Mouse (Mus musculus) frontal cortex, adult 2 months (tissue): ENCODE results near the gene Tspan7. TPM values are rescaled to one million over a fixed set of nuclear protein-coding genes. Genes with fewer than 3 reads are reported as not detected.
A peak's percentile ranks its signal among the peaks of the same experiment; 100 is the strongest.

ENCODE experiments used
- DNase-seq, 2 experiments: peaks; one replicate each; pipeline ENCODE4 v3.0.0; 2022; ENCODE audit warnings: low spot score in 1 of 2; ENCODE audit errors: extremely low spot score in 1 of 2
- polyA plus RNA-seq: library from polyadenylated mRNA; depleted of rRNA; stranded (reverse); fragments of >200 nt; gene quantifications from 2 replicates; pipeline ENCODE4 v1.2.3, GENCODE M21; 2012; rRNA removed

Tspan7 gene
- polyA plus RNA-seq, 1 experiment, result 1,738 TPM

GRCm38 (mm10) chrX:10539482-10540166 lies 54.7 kb downstream of the Tspan7 start:
- no peak for DNase-seq

- no peak for DNase-seq
Observed at GRCm38 (mm10) chrX:10546840-10547239, 61.9 kb downstream of the Tspan7 start.

DNA sequence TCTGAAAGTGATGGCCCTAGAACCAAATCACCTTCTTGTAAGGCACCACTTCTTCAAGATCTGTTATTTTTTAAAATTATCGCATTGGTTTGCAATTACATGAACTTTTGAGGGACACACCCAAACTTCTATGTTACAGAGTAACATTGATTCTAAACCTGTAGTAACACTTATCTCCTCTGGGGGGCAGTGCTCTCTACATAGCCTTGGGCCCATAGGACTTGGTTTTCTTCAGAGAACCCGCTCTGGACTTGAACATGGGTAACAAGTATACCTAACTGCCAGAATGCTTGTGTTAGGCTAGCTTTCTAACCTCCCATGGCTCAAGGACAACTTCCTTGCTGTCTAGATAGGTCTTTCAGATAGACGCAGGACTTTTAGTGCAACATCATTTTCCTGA lies 64.8 kb downstream of the Tspan7 start:
- no peak for DNase-seq

DNA sequence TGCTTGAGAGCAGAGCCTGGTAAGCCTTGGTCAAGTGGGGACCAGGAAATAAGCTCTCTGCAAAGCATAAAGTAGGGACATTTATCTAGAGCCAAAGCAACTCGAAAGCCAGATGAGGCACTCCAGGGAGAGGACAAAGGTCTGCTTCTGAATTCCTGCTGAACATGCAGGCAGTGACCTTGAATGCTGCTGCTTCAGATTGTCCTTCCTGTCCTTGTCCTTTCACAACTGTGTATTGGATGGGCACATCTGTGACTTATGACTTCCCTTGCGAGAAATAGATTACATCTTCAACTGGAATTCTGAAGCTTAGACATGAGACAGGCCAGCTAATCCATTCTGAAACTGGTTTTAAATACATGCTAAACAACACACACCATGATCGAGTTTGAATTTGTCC lies 71.9 kb downstream of the Tspan7 start:
- DNase-seq, result no peak

DNA sequence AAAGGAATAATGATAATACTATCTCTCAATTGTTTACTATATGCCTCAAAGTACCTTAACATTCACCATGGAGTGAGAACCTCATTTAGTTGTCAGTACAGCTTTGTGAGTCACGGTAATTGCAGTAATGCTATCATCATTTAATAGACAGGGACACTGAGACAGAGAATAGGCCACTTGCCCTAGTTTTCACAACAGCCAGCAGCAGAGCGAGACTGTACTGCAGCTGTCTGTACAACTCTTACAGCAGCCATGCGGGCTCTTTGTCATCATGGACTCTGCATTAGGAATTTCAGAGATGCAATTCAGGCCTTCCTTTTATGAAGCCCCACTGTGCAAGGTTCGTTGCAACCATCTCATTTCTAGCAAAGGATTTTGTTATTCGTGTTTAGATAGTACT lies 72.6 kb downstream of the Tspan7 start:
- no peak for DNase-seq

DNA sequence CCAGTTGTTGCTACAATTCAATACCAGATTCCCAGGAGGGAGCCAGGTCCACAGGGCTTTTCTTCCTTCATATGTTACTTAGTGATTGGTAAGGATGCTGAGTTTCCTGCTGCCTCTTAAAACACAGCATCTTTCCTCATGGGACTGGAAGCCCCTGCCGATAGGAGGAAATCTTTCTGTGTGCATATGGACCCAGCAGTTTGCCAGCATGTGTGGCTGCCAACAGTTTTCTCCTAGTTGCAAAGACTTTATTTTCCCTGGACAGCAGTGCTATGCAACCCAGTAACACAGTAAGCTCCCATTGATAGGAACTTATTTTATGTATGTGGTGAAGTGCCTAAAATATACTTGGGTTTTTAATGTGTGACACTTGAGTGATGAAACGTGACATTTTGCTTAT lies 73.7 kb downstream of the Tspan7 start:
- DNase-seq, result no peak

DNA sequence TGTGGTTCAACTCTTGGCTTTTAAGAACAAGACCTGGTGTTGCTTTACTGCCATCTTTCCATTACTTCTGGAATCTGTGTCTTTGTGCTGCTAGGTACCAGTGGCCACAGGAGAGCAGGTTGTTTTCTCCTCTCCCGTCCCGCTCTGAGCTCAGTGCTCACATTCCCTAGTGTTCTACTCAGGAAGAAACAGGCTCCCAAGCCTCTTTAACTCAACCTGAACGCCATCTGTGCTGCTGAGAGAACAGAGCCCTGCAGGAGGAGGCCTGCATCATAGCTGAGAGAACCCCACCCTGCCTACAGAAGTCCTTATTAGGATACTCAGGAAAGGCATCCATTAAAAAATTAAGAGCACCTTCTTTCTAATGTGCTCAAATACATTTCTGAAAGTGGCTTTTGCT lies 80.9 kb downstream of the Tspan7 start:
- no peak for DNase-seq

- DNase-seq, result peak in 1 of 2 experiments; percentile 52
Observed at GRCm38 (mm10) chrX:10574523-10574922, 89.6 kb downstream of the Tspan7 start.

DNA sequence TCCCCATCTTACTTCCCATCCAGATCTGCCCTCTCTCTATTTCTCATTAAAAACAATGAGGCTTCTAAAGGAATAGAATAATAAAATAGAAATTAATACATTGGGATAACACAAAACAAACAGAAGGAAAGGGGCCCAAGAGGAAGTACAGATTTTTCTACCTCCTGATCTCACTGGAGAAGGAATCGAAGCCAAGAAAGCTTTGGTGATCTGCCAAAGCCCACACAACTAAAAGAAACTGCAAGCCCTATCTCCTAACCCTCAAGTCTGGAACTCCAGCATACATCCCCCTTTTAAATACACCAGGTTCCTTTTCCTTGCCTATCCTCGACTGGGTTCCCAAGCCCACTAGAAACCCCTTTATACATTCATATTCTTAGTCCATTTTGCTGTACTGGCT lies 90.4 kb downstream of the Tspan7 start:
- DNase-seq, result no peak

GRCm38 (mm10) chrX:10576349-10576748 lies 91.4 kb downstream of the Tspan7 start:
- DNase-seq, result no peak

GRCm38 (mm10) chrX:10577356-10577755 lies 92.4 kb downstream of the Tspan7 start:
- DNase-seq, result peak in 1 of 2 experiments; percentile 72

GRCm38 (mm10) chrX:10582731-10583130 lies 97.8 kb downstream of the Tspan7 start:
- no peak for DNase-seq

GRCm38 (mm10) chrX:10592244-10592643 lies 107.3 kb downstream of the Tspan7 start:
- peak in 1 of 2 experiments; percentile 33 for DNase-seq

GRCm38 (mm10) chrX:10593561-10593960 lies 108.6 kb downstream of the Tspan7 start:
- no peak for DNase-seq

GRCm38 (mm10) chrX:10617119-10617518 lies 132.2 kb downstream of the Tspan7 start:
- peak in 1 of 2 experiments; percentile 23 for DNase-seq

- no peak for DNase-seq
Observed at GRCm38 (mm10) chrX:10641062-10641461, 156.1 kb downstream of the Tspan7 start.

Other genes with a start within 250 kb of the Tspan7 start
- gene Otc, start 232.9 kb upstream of the Tspan7 start, polyA plus RNA-seq, result not detected in 2 replicates
- gene Mid1ip1, start 229.9 kb downstream of the Tspan7 start, polyA plus RNA-seq, result 90.0 and 102 TPM in 2 replicates